Comparison of ENCODE assay signal across 14 mouse cellular contexts in genomic region chr8:63953802-63954201, GRCm38 (mm10). TPM values are rescaled to one million over a fixed set of nuclear protein-coding genes. Genes with fewer than 3 reads are reported as not detected.
"Had no signal": no experiment of that assay in that cellular context is flagged by ENCODE, and none has a peak within 500 bp of the region (broad histone marks: within the 10 kb centered on the region; RNA-seq: fewer than 3 reads in every experiment).

No protein-coding gene starts in this region.

RNA-seq across cellular contexts. Expression of gene Sgo2b, which starts 1.8 kb away (rescaled TPM):
- polyA plus RNA-seq: cortical plate, adult 2 months; embryonic facial prominence, embryonic 13.5 days; embryonic facial prominence, embryonic 14.5 days; embryonic facial prominence, embryonic 15.5 days; erythroblast, embryonic 14.5 days; forebrain, embryonic 11.5 days; forebrain, embryonic 12.5 days; forebrain, embryonic 13.5 days; forebrain, embryonic 14.5 days; forebrain, embryonic 15.5 days; forebrain, embryonic 16.5 days; frontal cortex, adult 2 months; gonadal fat pad, adult 2 months; heart, adult 2 months had no signal
